Mouse (Mus musculus) ovary, postnatal 10 days (tissue): ENCODE measurements at regions not wholly inside any gene's neighbourhood (a gene's known extent, or its start where the extent isn't known, plus 50 kb on each side); places are given as distances from the start of the nearest gene placed in this dataset.

Experiments used
- DNase-seq: peaks from one replicate; pipeline ENCODE4 v3.0.0; 2022; ENCODE audit warnings: low spot score

- DNase-seq: no peak
These were observed 542.8 kb upstream of the Sox9 start for GRCm38 (mm10) chr11:112238960-112239884.

DNA sequence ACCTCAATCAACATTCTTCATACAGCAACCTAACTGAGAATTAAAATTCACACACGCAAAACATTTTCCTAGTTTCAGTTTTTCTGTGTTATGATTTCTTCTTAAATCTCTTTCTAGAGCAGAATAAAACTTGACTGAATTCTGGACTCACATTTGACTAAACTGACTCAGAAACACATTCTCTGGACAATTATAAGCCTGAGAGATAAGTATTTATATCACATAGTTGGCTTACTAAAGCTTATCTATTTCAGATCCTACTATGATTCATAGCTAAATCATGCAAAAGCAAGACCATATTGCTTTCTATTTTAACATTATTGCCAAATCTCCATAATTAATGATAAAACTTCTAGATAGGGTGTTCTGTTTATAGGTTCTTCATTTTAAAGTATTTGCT, 529.5 kb upstream of the Sox9 start:
- DNase-seq: no peak

DNA sequence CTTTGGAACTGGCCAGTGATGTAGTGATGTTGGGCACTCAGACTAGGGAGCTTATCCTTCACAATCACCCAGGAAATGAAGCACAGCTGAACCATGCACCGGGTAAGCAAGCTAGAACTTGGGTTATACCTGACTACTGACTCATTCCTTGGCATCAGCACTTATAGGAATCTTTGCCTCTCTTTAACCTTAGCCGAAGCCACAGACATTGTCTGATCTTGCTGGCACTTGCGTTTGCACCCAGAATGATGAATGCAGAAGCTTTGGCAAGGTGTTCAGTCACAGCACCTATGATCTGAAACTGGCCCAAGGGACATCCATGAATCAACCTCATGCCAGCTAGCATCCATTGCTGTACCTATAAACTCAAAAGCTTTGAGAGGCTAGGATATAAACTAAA, 529.0 kb upstream of the Sox9 start:
- no peak for DNase-seq

- DNase-seq: no peak
These were observed 525.7 kb upstream of the Sox9 start for GRCm38 (mm10) chr11:112256326-112256725.

DNA sequence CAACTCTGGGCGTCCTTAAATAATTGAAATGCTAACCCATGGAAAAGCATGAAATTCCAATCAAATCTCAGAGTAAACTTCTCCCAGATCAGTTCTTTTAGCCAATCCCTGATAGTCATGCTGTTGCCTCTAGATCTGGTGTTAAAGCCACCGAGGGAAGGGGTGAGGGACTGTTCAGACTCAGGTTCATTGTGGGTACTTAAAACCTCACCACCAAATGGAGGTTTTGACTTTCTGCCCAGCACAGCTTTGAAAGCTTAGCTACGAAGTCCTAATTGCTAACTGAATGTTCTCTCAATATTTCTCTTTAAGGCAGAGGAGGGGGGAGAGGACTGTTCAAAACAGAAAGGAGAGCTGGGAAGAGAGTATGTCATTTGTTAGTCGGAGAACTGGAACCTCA, 517.9 kb upstream of the Sox9 start:
- DNase-seq: no peak

GRCm38 (mm10) chr11:112270911-112271310, 511.1 kb upstream of the Sox9 start:
- DNase-seq: no peak

DNA sequence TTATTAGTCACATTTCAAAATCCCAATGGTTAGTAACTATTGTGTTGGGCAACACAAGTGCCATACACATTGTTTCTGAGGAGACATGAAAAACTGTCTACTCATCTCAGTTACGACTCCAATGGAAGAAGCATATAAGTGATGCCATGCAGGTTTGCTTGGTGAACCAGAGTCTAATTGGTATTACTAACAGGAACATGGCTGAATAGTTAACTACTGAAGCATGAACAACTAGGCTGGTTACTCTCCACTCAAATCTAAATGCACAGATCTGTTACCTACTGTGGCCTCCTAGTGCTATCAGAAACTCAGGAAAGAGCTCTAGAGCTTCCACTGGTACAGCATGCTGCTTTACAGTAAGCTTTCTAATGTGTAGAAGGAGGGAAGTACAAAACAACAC, 503.5 kb upstream of the Sox9 start:
- no peak for DNase-seq

GRCm38 (mm10) chr11:112282911-112283310, 499.1 kb upstream of the Sox9 start:
- no peak for DNase-seq

DNA sequence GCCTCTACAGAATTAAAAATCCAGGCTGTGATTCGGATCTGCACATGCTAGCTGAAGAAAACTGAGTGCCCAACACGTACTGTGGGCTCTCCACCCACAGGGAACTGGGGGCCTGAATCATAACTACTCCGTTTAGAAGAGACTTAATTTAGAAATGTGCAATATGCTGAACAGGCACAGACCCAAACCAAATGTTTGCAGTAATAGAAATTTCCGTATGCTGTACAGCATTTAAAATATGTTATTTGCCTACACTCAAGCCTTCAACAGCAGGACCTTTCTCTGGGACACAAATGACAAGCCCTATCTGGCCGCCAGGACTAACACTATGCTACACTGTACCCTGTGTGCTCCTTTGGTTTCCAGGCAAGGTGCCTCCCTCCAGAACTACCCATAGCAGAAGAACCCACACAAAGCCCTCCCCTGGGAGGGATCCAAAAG, 483.1 kb upstream of the Sox9 start:
- no peak for DNase-seq

- no peak for DNase-seq
These were observed 478.9 kb upstream of the Sox9 start for GRCm38 (mm10) chr11:112303091-112303490.

- no peak for DNase-seq
These were observed 456.2 kb upstream of the Sox9 start for GRCm38 (mm10) chr11:112325850-112326249.

- DNase-seq: no peak
These were observed 454.4 kb upstream of the Sox9 start for GRCm38 (mm10) chr11:112327606-112328005.

DNA sequence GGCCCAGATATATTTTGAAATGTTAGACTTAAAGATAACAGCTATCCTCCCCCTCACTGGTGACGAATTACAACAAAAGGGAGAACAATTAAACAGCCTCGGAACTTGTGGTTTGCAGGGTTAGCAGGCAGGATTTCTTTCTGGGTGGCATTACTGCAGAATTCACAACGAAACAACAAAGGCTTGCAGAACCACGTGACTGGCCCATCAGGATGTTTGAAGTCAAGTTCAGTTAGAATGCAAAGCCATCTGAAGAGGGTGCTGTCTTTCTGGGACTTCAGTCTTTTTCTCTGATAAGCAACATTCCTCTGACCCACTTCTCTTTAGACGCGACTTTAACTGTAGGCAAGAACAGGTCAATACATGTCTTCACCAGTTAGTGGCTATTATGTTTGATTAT, 436.9 kb upstream of the Sox9 start:
- no peak for DNase-seq

- DNase-seq: no peak
These were observed 436.4 kb upstream of the Sox9 start for GRCm38 (mm10) chr11:112345586-112345985.

GRCm38 (mm10) chr11:112346089-112346488, 435.9 kb upstream of the Sox9 start:
- DNase-seq: no peak

DNA sequence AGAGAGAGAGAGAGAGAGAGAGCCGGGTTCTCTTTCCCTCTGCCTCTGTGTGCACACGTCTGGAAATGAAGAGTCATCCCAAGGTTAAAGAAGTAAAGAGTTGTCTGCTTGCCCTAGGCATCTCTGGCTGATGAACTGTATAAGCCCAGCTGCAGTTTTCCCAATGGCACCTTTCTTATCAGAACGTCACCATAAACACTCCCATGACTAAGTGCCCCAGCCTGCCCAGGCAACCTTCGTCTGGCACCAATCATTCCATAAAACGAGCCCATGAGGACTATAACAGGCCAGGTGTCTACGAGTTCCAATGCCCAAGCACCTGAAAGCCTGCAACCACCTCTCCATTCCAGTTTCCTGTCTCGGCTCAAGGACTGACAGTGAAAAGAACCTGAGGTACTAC, 435.5 kb upstream of the Sox9 start:
- DNase-seq: no peak

DNA sequence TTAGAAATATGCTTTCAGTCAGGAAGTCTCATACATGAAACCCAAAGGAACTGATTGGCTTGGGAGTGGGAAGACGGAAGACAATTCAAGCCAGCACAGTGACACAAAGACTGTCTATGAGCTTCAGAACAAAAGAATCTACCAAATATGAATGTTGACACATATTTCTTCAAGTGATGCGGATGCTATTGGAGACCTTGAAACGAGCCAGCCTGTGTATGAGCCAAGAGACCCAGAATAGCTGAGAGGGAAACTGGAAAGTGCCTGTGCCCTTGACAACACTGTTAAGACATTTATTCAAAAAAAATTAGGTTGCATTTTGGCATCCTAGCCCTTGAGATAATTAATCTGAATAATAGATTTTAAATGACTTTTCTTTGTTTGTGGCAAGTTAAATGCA, 426.7 kb upstream of the Sox9 start:
- no peak for DNase-seq

DNA sequence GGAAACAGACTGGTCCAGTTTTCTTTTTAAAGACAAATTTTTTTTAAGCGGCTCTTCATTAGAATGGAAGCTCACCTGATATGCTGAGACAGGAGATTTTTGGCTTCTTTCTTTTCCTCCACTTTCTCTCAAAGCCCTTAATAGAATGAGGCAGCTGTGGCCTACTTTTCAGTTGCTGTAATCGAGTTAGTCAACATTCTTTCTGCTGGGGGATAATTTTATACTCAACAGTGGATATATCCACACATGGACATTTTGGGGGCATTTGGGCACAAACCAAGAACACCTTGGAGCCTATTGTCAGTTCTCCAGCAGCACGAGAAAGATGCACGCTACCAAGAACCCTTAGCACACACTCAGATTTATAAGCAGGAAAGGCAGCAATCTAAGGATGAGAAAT, 415.3 kb upstream of the Sox9 start:
- DNase-seq: no peak

DNA sequence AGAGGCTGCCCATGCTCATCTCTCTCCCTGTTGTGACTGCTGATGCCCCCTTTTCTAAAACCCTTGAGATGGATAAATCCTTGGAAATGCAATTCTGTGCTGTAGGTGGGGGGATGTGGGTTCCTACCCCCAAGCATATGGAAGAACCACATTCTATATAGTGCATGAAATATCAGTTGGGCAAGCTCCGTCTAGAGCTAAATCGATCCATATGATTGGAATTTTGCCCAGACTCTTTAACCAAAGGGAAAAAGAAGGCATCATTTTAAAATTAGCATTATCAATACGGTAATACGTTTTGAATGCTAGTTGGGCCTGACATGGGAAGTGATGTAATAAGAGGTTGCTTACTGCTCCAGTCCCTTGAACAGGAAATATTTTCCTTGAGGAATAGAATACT, 411.1 kb upstream of the Sox9 start:
- no peak for DNase-seq

DNA sequence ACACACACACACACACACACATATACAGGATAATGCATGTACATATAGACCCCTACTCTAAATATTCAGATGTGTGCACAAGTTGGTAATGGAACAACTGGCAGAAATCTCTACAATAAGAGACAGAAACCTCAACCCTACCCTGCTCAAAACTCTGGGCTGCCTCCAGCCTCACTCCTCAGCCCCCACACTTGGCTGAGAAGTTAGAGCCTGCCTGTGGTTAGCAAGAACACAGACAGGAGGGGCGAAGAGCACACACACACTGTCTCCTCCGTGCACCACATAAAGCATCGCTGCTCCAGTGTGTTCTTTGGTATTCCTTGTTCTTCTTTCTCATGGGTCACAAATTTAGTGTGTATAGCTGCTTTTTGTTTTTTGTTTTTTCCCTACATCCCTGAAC, 382.0 kb upstream of the Sox9 start:
- DNase-seq: no peak

- no peak for DNase-seq
These were observed 374.3 kb upstream of the Sox9 start for GRCm38 (mm10) chr11:112407681-112408080.

DNA sequence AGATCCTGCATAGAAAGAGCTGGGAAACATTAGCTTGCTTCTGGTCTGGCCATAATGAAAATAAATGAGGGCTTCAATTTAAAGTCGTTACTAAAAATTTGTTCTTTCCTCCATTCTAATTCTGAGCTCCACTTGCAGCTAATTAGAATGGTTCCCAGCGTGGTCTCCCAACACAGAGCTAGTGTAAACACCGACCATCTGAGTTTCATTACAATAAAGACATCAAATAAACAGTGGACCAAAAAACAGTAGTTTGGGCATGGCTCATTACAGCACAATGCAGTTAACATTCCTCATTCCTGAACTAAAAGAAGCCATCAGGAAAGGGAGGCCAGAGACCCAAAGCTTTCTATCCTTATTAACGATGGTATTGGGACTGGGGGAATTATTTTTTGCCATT, 369.6 kb upstream of the Sox9 start:
- DNase-seq: no peak

DNA sequence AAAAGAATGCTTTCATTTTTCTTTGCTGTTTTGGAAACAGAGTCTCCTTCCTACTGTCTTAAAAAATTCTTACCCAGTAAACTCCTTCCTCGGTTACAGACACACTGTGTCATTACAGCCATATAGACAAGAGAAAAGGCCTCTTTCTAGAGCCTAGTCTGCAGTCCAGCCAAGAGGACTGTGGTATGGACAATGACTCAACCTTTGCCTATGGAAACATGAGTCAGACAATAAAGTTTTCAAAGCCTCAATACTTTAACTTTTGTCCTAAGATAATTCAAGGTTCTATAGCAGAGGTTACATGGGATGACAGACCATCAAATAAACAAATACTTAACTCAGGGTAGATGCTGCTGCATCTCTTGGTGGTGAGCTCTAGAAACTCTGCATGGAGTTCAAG, 339.4 kb upstream of the Sox9 start:
- DNase-seq: no peak

GRCm38 (mm10) chr11:112443890-112444289, 338.1 kb upstream of the Sox9 start:
- DNase-seq: no peak
